Mouse (Mus musculus) gastrocnemius, postnatal 36 days (tissue): ENCODE measurements at regions not wholly inside any gene's neighbourhood (a gene's known extent, or its start where the extent isn't known, plus 50 kb on each side); places are given as distances from the start of the nearest gene placed in this dataset.

Experiments used
- DNase-seq, 2 experiments: peaks; one replicate each; pipeline ENCODE4 v3.0.0; 2022
- intact Hi-C: fragments of 180-260 bp; cut with DNase I; formaldehyde crosslinking; loops from one replicate; pipeline ENCODE4 v1.15.1; 2025

- no peak for DNase-seq
- intact Hi-C loops, result no loop called here
Measured at GRCm38 (mm10) chr3:144378524-144379225, 173.7 kb upstream of the Lmo4 start.

GRCm38 (mm10) chr3:144377626-144378523 is 172.9 kb upstream of the Lmo4 start:
- intact Hi-C loops, result no loop called here
- DNase-seq, result no peak

- DNase-seq, result no peak
- intact Hi-C loops, result no loop called here
Measured at GRCm38 (mm10) chr3:144376463-144377402, 171.7 kb upstream of the Lmo4 start.

- intact Hi-C loops, result no loop called here
- no peak for DNase-seq
Measured at GRCm38 (mm10) chr3:144375725-144376412, 170.8 kb upstream of the Lmo4 start.

GRCm38 (mm10) chr3:144368300-144368699 is 163.3 kb upstream of the Lmo4 start:
- DNase-seq, result no peak
- intact Hi-C loops, result no loop called here

- intact Hi-C loops, result no loop called here
- no peak for DNase-seq
Measured at GRCm38 (mm10) chr3:144367766-144368116, 162.7 kb upstream of the Lmo4 start.

GRCm38 (mm10) chr3:144366976-144367765 is 162.2 kb upstream of the Lmo4 start:
- intact Hi-C loops, result no loop called here
- no peak for DNase-seq

- DNase-seq, result no peak
- intact Hi-C loops, result no loop called here
Measured at GRCm38 (mm10) chr3:144365894-144366293, 160.9 kb upstream of the Lmo4 start.

GRCm38 (mm10) chr3:144362472-144362871 is 157.5 kb upstream of the Lmo4 start:
- peak; percentile 30 to 36 for DNase-seq
- intact Hi-C loops, result loop anchor here (1.0 kb wide), 1 partner anchor 37 kb away; no protein-coding TSS in a partner anchor

- intact Hi-C loops, result no loop called here
- DNase-seq, result no peak
Measured at GRCm38 (mm10) chr3:144361203-144361978, 156.4 kb upstream of the Lmo4 start.

GRCm38 (mm10) chr3:144356948-144357295 is 151.9 kb upstream of the Lmo4 start:
- intact Hi-C loops, result no loop called here
- DNase-seq, result no peak

- no peak for DNase-seq
- intact Hi-C loops, result no loop called here
Measured at GRCm38 (mm10) chr3:144356103-144356947, 151.3 kb upstream of the Lmo4 start.

GRCm38 (mm10) chr3:144352559-144352958 is 147.5 kb upstream of the Lmo4 start:
- no peak for DNase-seq
- intact Hi-C loops, result no loop called here

- DNase-seq, result no peak
- intact Hi-C loops, result no loop called here
Measured at GRCm38 (mm10) chr3:144348431-144348830, 143.4 kb upstream of the Lmo4 start.

- no peak for DNase-seq
- intact Hi-C loops, result no loop called here
Measured at GRCm38 (mm10) chr3:144335237-144335636, 130.2 kb upstream of the Lmo4 start.

- intact Hi-C loops, result no loop called here
- DNase-seq, result no peak
Measured at GRCm38 (mm10) chr3:144334201-144334600, 129.2 kb upstream of the Lmo4 start.

- intact Hi-C loops, result no loop called here
- DNase-seq, result no peak
Measured at GRCm38 (mm10) chr3:144332353-144332752, 127.3 kb upstream of the Lmo4 start.

GRCm38 (mm10) chr3:144329117-144329516 is 124.1 kb upstream of the Lmo4 start:
- no peak for DNase-seq
- intact Hi-C loops, result no loop called here
